Mouse (Mus musculus) spleen, adult 2 months (tissue): ENCODE measurements at regions not wholly inside any gene's neighbourhood (a gene's known extent, or its start where the extent isn't known, plus 50 kb on each side); places are given as distances from the start of the nearest gene placed in this dataset.

Source experiments
- DNase-seq, 2 experiments: peaks; one replicate each; pipeline versions ENCODE4 v3.0.0 to v3.0.0-alpha.2; 2012 to 2021; ENCODE audit warnings: low spot score in 2 of 2, low read depth in 1 of 2
- H3K27ac ChIP-seq: fragments of 200-500 bp; 2 replicates; pipeline ENCODE4 v1.5.1; 2012; ENCODE audit warnings: low read length, inconsistent platforms; ENCODE audit not compliant: insufficient read depth
- H3K27me3 ChIP-seq: fragments of 200-500 bp; 2 replicates; pipeline ENCODE4 v1.6.1; 2012; ENCODE audit warnings: mild to moderate bottlenecking, moderate library complexity, low read length, inconsistent platforms; ENCODE audit not compliant: control insufficient read depth, insufficient read depth
- H3K36me3 ChIP-seq: fragments of 200-500 bp; 2 replicates; pipeline ENCODE4 v1.6.1; 2012; ENCODE audit warnings: mild to moderate bottlenecking, low read length, inconsistent platforms; ENCODE audit not compliant: control insufficient read depth, insufficient read depth
- H3K4me1 ChIP-seq: fragments of 200-500 bp; 2 replicates; pipeline ENCODE4 v1.6.1; 2011; ENCODE audit warnings: inconsistent platforms; ENCODE audit not compliant: control insufficient read depth, insufficient read depth, insufficient read length
- H3K4me3 ChIP-seq: fragments of 200-500 bp; 2 replicates; pipeline ENCODE4 v1.5.1; 2011; ENCODE audit warnings: mild to moderate bottlenecking, inconsistent platforms; ENCODE audit not compliant: insufficient read depth, insufficient read length; ENCODE audit errors: extremely low read depth
- CTCF ChIP-seq: fragments of 200-500 bp; IDR thresholded peaks from 2 replicates; pipeline ENCODE4 v1.5.1; 2011; ENCODE audit warnings: mild to moderate bottlenecking, inconsistent platforms; ENCODE audit not compliant: insufficient read depth, insufficient read length, insufficient replicate concordance; ENCODE audit errors: extremely low read depth
- POLR2A ChIP-seq: fragments of 200-500 bp; IDR thresholded peaks from 2 replicates; pipeline ENCODE4 v1.6.1; 2011; ENCODE audit warnings: low read depth, low read length, inconsistent platforms
- WGBS: fragments of 180-500 bp; shearing (Covaris S2); methylation state at CpG from one replicate; pipeline ENCODE4 v1.1.7; 2018; 5-methylcytosine and 5-hydroxymethylcytosine counted together

- DNase-seq: no peak
- Histone ChIP-seq H3K27ac (0 out of 2 replicates have a peak overlapping the region, but pooled peaks have one; percentile 15), H3K36me3 (no peaks in the 10 kb centered on the region)
Measured at GRCm38 (mm10) chr5:111675673-111676261, 58.0 kb upstream of the Gm26897 start.

DNA sequence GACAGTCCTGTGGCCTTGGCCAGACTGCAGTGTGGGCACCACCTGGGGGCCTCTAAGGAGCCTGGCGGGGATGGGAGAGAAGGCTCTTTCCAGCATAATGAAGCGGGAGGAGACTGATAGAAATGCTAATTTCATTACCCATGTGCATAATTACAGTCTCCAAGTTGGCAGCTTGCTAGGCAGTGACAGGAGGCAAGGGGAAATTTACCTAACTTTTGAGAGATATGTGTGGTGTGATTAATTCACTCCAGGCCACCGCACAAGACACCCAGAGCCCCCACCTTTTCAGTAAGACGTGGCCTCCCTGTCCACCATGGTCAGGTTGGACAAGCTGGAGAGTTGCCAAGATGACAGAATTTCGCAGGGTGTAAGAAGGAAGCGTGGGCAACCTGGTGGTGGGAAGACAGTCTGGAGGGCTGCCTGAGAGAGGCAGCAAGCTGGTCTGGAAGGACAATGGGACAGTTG is 55.8 kb upstream of the Gm26897 start:
- Histone ChIP-seq H3K36me3 (no peaks in the 10 kb centered on the region), H3K4me1 (no peaks in the 10 kb centered on the region), H3K27ac (no peak overlapping the region), H3K27me3 (no peaks in the 10 kb centered on the region), H3K4me3 (no peak overlapping the region)
- 73% methylated on average over 6 of the region's 6 CpGs for WGBS
- TF ChIP-seq CTCF (no peak), POLR2A (no peak)
- no peak for DNase-seq

More at GRCm38 (mm10) chr5:111675673-111676261, 58.0 kb upstream of the Gm26897 start:
- no peaks in the 10 kb centered on the region for H3K27me3 ChIP-seq
- no peaks in the 10 kb centered on the region for H3K4me1 ChIP-seq
- H3K4me3 ChIP-seq: no peak overlapping the region
- 51% methylated on average over 8 of the region's 8 CpGs for WGBS
- no peak for TF ChIP-seq CTCF
- TF ChIP-seq POLR2A: no peak

GRCm38 (mm10) chr5:111678496-111678895 is 55.2 kb upstream of the Gm26897 start:
- no peak for TF ChIP-seq POLR2A
- no peak for TF ChIP-seq CTCF
- WGBS: 71% methylated on average over 1 of the region's 1 CpGs

DNA sequence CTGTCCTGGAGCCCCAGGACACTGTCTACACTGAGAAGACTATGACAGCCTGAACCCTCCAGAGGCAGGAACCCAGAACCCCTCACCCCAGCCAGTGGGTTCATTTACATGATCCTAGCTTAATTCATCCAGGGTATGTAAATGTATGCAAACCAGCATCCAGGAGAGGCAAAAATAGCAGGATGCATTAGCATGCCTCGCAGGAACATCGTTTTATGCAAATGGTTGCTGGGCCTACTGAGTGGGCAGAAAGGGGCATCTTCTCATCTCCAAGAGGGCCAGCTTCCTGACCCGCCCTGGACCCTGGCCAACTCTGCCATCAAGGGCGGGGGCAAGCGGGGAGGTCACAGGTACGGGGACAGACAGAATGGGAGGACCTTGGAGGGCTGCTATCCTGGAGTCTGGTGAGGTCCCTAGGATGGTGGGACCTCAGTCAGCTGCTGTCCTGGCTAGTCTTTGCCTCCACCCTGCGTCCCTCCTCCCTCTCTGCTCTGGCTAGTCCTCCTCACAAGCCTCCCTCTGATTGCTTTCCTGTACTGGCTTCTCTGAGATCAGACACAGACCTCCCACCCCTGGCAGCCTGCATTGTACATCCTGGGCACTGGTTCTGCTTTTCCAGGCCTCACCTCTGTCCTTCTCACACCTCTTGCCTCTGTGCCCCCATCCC is 52.2 kb upstream of the Gm26897 start:
- 81% methylated on average over 7 of the region's 7 CpGs for WGBS
- H3K4me3 ChIP-seq: no peak overlapping the region
- no peak for TF ChIP-seq POLR2A
- TF ChIP-seq CTCF: no peak
- no peak overlapping the region for H3K27ac ChIP-seq
- H3K27me3 ChIP-seq: no peaks in the 10 kb centered on the region
- no peaks in the 10 kb centered on the region for H3K36me3 ChIP-seq
- DNase-seq: no peak
- H3K4me1 ChIP-seq: no peaks in the 10 kb centered on the region

More at GRCm38 (mm10) chr5:111678496-111678895, 55.2 kb upstream of the Gm26897 start:
- no peaks in the 10 kb centered on the region for H3K36me3 ChIP-seq
- no peaks in the 10 kb centered on the region for H3K27me3 ChIP-seq
- H3K27ac ChIP-seq: no peak overlapping the region
- no peaks in the 10 kb centered on the region for H3K4me1 ChIP-seq
- no peak for DNase-seq
- H3K4me3 ChIP-seq: no peak overlapping the region

- H3K4me3 ChIP-seq: no peak overlapping the region
- H3K27me3 ChIP-seq: no peaks in the 10 kb centered on the region
- TF ChIP-seq CTCF: peak; percentile 40; the same call in 1 of the 2 replicates
- no peak for TF ChIP-seq POLR2A
- H3K27ac ChIP-seq: no peak overlapping the region
- H3K4me1 ChIP-seq: no peaks in the 10 kb centered on the region
- H3K36me3 ChIP-seq: no peaks in the 10 kb centered on the region
- DNase-seq: peak in 1 of 2 experiments; percentile 23
Measured at GRCm38 (mm10) chr5:111682899-111683298, 50.8 kb upstream of the Gm26897 start.
